Mouse (Mus musculus) stomach, postnatal 0 days (tissue): ENCODE results near the gene Ankrd31.

Experiments used
- CTCF ChIP-seq: IDR thresholded peaks from 2 replicates; pipeline ENCODE4 v1.5.1; 2016; ENCODE audit warnings: antibody characterized with exemption, low read depth, mild to moderate bottlenecking, moderate library complexity
- EP300 ChIP-seq: optimal IDR thresholded peaks from 2 replicates; pipeline ENCODE3; 2016; ENCODE audit warnings: antibody characterized with exemption

DNA sequence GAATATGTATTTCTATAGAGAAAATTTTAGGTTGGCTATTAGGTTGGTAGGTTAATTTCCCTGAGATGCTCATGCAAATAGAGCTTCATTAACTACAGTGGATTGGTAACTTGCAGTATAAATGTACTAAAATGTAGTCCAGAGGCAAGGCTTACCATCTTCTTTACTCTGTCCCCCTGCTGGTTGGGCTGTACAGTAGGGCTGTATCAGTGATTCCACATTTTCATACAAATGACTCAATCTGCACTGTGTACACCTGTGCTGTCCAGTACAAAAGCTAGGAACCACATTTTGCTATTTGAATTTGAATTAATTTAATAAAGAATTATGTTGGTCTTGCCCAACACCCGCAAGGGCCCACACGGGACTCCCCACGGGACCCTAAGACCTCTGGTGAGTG is 111.1 kb downstream of the Ankrd31 start:
- TF ChIP-seq CTCF, result no peak
- no peak for TF ChIP-seq EP300
